Mouse (Mus musculus): ENCODE data around the gene Syde2. TPM values are rescaled to one million over a fixed set of nuclear protein-coding genes. Genes with fewer than 3 reads are reported as not detected.

Gene Syde2
- total RNA-seq, 4 experiments from 2014 or later = 16.7 to 21.8 (median 19.0) TPM

DNA sequence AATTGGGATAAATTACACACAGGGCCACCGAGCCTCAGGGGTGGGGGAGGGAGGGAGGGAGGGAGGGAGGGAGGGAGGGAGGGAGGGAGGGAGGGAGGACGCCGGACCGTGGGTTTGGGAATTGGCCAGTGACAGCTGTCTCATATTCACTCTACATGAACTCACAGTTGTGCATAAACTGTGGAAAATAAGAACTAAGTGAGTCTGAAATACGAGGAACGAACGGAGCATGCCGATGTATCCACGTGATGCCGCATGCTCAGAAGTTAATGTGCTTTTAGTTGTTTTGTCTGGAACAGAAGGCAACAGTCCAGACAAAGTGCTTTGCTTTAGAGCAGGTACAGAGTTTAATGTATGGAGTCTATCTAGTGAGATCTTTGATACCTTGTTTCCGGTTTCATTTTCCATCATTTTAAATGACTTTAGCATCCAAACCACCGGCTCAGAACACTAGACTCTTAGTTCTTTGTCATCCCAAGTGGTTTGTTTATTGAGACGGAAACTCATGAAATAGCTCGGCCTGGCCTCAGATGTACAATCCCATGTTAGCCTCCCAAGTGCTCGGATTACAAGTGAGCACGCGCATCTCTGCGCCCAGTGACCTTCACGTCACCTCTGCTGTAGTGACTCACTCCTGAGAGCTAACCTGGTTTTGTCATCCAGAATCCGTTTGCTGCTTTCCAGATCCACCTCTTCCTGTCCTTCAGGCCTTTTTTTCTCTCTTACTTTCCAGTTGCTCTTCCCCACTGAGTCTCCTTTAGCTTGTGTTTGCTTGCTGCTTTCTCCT lies 22.4 kb downstream of the Syde2 start:
- DNase-seq (ENCODE audit: low spot score) = peak; percentile 24

DNA sequence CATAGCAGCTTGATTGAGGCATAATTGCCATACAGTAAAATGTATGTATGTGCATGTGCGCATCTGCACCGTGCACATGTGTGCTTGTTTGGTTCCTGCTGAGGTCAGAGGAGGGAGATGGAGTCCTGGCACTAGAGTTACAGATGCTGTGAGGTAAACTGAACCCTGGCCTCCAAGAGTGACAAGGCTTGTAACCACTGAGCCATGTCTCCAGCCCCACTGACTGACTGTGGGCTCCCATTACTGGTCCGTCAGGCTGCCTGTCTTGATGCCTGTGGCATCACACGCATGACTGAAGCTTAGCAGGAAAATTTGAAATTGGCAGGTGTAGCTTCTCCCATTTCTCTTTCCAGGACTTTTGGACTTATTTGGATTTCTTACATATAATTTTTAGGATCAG lies 23.1 kb downstream of the Syde2 start:
- DNase-seq (ENCODE audit: low spot score) = no peak

DNA sequence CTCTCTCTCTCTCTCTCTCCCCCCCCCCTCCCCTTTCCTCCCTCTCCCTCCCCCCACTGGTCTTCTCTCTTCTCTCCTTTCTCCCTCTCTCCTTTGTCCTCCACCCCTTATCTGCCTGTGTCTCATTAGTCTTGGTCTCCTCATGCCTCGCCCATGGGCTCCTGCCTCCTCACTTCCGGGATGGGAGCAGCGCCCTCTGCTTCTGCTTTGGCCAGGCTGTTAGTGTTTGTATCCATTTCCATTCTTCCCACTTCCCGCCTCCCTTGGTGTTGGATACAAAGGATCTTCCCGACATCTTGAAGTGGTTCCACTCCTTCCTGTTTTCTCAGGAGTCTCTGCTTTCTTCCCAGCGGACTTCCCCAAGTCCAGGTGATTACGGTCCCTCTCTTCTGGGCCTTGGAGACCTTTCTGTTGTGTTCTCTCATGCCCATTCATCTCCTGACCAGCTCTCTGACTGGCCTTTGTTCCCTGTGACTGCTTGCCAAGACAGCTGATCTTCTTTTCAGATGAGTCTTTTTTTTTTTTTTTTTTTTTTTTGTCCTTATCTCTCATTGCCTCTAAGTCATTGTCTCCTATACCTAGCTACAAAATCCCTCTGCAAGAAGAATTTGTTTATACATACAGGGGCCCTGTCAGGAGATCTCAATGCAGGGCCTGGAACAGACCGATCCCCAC lies 24.0 kb downstream of the Syde2 start:
- no peak for DNase-seq (ENCODE audit: low spot score)

DNA sequence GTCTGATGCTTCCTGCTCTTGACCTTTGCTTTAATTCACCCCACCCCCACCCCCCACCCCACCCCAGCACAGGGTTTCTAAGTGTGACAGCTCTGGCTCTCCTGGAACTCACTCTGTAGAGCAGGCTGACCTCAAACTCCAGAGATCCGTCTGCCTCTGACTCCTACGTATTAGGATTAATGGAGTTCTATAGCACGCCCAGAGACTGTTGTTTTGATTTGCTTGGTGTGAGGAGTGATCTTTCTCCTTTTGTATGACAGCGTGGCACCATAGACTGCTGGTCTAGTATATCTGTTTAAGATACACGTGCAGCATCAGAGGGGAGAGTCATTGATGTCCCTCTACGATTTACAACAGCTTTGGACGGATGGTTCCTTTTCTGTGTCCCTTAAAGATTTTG lies 25.8 kb downstream of the Syde2 start:
- DNase-seq (ENCODE audit: low spot score) = no peak

DNA sequence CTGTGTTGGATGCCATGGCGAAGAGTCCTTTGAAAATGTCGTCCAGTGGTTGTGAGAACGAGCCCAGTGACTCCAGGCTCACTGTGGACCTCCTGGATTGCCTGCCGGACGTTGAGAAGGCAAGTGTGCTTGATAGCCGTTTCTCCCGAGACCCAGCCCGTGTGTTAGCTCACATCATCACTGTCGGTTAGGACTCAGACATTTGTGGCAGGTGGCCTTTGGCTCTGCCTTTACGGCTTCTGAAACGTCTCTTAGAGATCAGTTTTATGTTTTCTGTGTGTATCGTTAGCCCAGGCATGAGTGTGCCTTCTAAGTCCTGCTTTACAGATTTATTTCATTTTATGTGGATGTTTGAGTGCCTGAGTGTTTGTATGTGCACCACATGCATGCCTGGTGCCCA lies 26.7 kb downstream of the Syde2 start:
- DNase-seq (ENCODE audit: low spot score) = no peak

DNA sequence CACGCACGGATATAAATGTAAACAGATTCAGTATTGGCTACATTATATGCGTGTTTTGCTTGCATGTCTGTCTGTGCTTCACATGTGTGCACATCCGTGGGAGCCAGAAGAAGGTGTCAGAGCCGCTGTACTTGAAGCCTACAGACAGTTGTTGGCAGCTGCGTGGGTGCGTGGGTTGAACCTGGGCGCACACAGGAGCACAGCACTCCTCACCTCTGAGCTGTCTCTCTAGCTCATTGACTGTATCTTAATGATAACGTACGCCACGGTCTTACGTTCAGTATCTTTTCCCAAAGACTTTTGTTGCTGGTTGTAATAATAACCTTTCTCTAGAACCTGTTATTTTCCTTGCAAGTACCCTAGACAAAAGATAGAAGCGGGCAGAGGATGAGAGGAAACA lies 29.3 kb downstream of the Syde2 start:
- no peak for DNase-seq (ENCODE audit: low spot score)

DNA sequence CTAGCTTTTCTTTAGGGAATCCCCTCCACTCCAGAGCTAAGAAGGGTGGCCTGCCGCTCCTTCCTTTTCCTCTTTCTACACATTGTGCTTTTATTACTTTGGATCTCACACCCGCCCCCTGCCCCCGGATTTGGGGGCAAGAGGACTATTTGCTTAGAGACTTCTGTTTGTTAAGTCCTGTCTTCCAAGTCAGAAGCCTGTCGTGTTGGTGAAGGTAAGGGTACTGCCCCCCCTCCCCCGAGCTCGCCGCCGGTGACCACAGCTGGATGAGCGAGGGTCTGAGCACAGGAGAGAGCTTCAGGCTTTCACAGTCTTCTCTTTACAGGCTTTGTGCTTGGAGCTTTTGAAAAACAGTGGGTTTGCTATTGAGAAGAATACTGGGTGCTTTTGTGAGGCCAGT lies 29.9 kb downstream of the Syde2 start:
- DNase-seq (ENCODE audit: low spot score) = no peak

DNA sequence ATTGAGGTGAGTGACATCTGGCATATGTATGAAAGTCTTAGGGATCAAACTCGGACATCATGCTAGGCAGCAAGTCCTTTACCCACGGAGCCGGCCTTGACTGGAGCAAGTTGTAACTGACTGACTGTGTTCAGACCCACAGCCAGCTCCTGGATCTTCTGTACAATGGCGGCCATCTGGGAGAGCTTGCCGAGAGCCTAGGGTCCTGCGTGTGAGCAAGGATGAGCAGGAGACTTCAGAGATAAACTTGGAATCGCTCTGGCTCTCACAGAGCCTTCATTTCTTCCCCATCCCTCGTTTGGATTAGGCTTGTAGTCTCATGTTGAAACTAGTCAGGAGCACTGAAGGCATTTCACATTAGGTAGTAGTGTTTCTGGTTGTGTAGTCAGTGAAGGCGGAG lies 34.6 kb downstream of the Syde2 start:
- DNase-seq (ENCODE audit: low spot score) = no peak

DNA sequence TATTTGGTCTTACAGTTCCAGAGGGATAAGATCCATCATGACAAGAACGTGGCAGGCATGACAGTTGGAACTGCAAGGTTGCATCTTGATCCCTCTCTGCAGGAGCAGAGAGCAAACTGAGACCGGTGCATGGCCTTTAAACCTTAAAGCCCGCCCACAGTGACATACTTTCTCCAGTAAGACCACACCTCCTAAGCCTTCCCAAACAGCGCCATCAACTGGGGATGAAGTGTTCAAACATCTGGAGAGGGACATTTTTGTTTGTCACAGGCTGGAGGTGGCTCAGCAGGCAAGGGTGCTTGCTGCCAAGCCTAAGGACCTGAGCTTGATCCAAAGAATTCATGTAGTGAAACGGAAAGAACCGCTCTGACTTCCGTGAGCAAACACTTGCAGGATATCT lies 37.1 kb downstream of the Syde2 start:
- DNase-seq (ENCODE audit: low spot score) = no peak

DNA sequence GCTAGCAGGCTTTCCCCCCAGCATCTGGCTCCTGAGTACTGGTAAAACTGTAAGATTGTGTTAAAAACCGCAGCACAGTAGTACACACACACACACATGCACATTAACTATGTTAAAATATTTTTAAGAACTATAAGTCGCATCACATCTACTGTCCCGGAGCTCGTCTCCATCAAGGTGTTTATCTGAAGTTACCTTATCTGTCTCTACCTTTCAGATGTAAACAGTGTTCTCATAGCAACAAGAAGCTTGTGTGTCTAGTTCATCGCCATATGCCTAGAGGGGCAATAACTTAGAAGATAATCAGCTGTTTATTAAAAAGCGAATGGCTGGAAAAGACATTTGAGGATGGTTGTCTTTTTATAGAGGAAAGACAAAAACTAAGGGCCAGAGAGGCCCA lies 37.8 kb downstream of the Syde2 start:
- no peak for DNase-seq (ENCODE audit: low spot score)

DNA sequence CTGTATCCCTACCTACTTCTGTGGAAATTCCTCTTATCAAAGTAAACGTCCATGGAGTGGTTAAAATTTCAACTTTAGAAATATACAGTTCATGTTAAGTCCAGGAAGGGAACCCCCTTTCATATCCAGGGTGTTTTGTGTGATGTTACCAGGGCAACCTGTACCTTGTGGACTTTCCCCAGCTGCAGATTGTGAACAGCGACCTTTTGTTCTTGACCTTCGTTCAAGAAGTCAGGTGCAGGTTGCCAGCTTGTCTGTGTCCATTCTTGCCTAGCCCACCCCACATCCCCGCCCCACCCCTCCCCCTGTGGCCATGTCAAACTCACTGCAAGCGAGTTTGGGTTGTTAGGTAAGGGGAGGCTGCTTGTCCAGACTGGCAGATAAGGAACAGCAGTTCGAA lies 39.4 kb downstream of the Syde2 start:
- no peak for DNase-seq (ENCODE audit: low spot score)

DNA sequence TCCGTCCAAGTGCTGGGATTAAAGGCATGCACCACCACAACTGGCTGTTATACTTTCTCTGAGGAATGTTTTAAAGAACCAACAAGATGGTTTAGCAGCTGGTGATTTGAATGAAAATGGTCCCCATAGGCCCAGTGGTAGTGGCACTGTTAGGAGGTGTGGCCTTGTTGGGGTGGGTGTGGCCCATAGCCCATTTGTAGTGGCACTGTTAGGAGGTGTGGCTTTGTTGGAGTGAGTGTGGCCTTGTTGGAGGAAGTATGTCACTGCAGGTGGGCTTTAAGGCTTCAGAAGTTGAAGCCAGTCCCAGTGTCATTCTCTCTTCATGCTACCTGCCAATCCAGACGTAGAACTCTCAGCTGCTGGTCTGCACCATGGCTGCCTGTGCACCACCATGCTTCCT lies 40.7 kb downstream of the Syde2 start:
- DNase-seq (ENCODE audit: low spot score) = no peak

DNA sequence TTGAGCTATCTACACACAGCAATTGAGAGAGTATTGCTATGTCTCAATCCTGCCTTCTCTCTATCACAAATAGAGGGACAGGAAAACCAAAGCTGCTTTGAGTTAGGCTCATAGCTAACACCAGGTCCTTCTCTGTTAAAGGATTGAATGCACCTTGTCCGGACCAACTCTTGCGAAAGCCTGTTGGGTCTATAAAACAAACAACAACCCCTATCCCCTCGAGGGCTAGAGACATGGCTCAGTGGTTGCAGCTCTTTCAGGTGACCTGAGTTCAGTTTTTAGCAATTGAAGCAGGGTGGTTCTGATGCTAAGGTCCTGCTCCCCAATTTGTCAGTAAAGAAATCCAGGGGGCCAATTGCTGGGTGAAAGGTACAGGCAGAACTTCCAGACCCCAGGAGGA lies 41.6 kb downstream of the Syde2 start:
- no peak for DNase-seq (ENCODE audit: low spot score)

DNA sequence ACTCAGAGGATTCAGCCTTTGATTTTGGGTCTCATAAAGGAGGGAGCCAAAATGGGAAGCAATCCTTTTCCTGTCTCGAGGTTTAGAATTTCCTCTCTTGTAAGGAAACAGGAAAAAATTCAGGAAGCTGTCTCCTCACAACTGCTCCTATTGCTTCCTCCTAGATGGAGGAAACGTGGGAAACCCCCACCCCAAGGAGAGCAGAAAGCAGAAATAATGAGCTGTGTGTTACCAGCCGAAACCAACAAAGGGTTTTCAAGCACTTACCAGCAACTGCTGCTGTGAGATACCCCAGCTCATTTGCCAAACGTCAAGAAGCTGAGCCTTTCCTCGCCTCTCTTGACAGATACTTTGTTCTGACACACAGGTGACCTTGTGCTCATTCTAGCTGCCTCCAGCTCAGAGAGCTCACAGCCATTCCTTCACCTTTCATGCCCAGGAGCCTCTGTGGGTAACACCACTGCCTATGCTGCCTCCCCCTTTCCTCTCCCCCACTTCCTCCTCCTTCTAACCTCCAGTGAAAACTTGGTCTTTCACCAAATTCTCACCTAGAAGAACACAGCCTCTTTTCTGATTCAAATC lies 42.7 kb downstream of the Syde2 start:
- no peak for DNase-seq (ENCODE audit: low spot score)

DNA sequence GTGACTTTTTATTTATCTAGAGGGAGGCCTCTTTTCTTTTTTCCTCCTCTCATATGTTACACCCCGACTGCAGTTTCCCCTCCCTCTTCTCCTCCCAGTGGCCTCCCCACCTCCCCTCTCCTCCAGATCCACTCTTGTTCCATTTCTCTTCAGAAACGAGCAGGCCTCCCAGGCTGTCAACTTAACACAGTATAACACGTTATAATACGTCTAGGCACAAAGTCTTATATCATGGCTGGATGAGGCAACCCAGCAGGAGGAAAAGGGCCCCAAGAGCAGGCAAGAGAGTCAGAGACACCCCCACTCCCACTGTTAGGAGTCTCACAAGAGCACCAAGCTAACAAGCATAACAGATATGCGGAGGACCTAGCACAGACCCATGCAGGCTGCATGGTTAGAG lies 45.3 kb downstream of the Syde2 start:
- DNase-seq (ENCODE audit: low spot score) = no peak

DNA sequence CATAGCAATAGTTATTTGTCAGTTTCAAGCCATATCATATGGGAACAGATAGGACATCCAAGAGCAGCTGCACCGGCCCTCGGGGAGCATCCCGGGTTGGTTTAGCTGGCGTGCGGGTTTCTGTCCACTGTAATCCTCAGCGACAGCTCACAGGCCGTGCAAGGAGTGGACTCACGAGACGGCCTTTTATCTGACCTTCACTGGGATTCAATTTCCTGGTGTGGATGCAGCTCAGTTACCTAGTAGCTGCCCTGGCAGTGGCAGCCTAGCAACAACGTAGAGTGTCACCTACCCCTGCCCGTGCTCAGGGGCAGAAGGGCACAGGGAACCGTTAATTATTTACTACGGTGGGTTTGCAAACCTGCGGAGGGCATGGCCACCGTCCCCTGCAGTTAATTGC lies 50.2 kb downstream of the Syde2 start:
- no peak for DNase-seq (ENCODE audit: low spot score)

DNA sequence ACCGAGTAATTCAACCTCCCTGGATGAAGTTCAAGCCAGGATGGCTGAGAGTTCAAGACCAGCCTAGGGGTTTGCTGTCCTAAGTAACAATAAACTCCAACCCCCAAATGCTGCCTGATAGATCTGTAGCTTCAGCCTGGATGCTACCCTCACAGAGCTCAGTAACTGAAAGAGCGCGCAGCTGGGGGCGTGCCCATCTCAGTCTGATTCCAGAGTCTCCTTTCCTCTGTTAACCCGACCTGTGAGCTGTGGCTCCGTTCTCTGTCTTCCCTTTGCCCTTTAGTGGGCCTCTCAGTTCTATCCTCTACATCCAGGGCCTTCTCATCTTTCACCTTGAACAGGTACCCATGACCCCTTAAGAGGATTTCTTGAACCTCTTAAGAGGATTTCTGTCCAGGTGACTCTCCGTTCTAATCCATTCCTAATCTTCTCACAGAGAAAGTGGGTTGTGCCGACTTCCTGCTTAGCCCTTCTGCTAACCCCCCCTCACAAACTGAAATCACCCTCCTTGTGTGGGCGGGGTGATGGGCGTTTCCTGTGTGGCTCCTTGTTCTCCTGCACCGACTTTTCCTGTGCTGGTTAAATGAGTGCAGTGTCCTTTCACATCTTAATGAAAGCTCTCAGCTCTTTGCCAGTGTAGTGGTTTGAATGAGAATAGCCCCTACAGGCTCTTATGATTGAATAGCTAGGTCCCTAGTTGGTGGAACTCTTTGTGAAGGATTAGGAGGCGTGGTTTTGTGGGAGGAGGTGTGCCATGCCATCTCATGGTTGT lies 51.6 kb downstream of the Syde2 start:
- DNase-seq (ENCODE audit: low spot score) = no peak

DNA sequence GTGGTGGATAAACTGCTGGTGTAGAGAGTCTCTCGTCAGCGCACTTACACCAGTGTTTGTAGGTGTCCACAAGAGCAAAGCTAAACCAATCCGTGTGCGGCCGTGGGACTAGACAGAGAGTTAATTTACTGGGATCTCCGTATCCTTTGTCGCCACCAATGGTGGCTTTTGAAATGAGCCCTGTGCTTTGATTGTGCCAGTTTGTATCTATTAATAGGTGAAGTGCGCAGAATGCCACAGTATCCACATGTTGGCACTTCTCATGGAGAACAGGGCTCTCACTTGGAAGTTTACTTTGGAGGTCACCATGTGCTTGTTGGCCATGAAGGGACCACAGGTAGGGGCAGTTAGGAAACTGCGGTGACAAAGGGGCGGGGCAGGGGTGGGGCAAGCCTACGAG lies 53.7 kb downstream of the Syde2 start:
- DNase-seq (ENCODE audit: low spot score) = peak; percentile 19

DNA sequence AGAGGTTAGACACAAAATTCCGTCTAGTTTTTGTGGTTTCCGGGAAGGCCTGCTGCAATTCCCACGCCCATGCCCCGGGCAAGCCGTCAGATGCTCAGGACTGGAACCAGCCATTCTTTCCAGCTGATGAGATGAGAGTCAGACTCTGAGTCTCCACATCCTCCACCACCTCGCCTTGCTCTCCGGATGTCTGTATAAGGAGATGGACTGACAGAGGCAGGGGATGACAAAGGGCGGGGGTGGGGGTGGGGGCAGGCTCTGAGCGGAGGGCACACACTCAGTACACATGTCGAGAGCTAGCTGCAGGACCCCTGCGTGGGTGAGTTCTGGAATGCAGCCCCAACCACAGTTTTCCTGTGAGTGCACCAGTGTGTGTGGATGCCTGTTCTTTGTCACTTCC lies 57.3 kb downstream of the Syde2 start:
- DNase-seq (ENCODE audit: low spot score) = no peak

DNA sequence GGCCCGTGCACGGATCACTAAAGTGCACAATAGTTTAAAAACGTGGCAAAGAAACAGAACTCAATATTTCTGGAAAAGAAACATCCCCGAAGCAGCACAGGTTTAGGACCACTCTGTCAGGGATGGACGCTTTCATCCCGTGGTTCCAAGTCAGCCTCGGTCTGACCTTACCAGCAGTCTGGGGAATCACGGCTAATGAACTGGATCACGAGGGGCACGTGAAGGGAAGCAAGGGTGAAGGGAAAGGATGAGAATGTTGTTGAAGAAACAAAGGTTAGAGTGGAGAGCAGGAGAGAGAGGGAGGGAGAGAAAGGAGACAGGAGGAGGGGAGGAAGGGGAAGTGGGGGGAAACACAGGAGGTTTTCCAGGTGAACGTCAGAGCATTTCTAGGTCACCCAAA lies 58.4 kb downstream of the Syde2 start:
- no peak for DNase-seq (ENCODE audit: low spot score)

DNA sequence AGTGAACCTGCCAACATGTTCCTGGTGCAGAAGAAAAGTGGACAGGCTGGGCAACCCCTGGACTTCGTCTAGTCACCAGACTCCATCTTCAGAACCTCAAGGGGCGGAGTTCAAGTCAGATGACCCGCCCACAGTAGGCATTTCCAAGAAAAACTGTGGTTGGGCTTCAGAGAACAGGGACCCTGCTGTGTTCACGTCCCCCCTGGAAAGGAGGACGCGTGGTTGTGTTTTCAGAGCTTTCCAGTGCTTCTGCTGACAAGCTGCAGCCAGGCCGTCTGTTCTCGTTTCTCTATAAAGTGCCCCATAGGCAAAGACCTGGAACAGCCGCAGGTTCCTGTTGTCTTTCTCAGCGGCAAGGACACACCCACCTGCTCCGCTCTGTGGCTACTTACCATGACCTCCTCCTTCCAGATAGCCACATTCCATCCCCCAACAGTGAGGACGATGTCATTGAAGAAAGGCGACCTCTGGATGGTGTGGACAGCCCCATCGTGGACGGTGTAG lies 60.1 kb downstream of the Syde2 start:
- DNase-seq (ENCODE audit: low spot score) = peak; percentile 17

DNA sequence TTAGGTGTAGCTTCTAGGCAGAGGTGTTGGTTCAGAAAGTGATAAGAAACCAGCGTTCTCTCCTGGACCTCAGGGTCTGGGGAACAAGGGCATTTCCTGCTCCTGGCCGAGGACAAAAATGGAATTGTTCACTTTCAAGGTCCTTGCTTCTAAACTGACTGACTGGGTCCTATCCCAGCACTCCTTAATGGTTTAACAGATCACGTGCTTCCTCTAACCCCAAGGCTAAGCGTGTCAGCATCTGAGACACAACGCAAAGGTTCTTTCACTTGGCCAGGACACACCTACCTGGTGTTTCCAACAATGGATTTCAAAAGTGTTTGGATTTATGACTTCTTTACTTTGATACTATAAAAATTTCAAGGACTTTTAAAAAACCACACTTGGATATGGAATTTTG lies 62.3 kb downstream of the Syde2 start:
- no peak for DNase-seq (ENCODE audit: low spot score)
